Mouse (Mus musculus): ENCODE measurements around the gene Krt7.

- TF ChIP-seq CTCF (IDR thresholded peaks at IDR 0.05) (no peak), EP300 (IDR thresholded peaks at IDR 0.05; ENCODE audit: insufficient read depth, low read depth, low read length) (no peak), POLR2A (IDR thresholded peaks at IDR 0.05; ENCODE audit: insufficient read depth, low read depth, low read length) (no peak)
These were observed 46.9 kb upstream of the Krt7 start for GRCm38 (mm10) chr15:101363933-101364332.
